Mouse (Mus musculus) urinary bladder, postnatal 25 days (tissue): ENCODE measurements at regions not wholly inside any gene's neighbourhood (a gene's known extent, or its start where the extent isn't known, plus 50 kb on each side); places are given as distances from the start of the nearest gene placed in this dataset.

Experiments
- DNase-seq: peaks from one replicate; pipeline ENCODE4 v3.0.0; 2022; ENCODE audit warnings: low spot score

DNA sequence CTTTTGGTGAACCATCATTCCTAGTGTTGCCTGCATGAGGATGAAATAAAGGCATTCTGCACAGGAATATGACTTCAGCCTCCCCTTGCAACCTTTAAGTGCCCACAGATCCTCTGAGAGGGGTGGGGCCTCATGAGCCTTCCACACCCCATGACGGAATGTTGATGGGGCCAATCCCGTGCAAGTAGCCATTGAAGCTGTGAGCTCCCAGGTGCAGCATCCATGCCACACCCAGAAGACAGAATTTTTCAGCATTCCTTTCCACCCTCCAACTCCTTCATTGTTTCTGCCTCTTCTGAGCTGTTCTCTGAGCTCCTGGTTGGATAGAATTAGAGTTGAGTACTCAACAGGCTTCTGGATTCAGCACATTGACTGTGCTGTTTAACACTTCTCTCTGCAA lies 174.6 kb upstream of the Srrm4 start:
- DNase-seq: no peak

DNA sequence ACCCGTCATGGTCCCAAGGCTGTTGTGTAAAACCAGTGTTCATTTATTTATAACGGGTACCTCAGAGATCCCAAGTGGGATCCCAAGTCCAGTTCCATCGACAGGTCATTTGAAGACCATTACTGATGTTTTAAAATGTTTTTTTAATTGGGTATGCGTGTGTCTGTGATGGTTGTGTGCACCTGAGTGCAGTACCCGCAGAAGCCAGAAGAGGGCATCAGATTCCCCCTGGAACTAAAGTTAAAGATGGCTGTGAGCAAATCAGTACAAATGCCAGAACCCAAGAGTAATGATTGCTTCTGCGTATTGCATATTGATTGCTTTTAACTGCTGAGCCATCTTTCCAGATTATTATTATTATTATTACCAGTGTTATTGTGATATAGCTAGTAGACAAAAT lies 169.7 kb upstream of the Srrm4 start:
- no peak for DNase-seq

DNA sequence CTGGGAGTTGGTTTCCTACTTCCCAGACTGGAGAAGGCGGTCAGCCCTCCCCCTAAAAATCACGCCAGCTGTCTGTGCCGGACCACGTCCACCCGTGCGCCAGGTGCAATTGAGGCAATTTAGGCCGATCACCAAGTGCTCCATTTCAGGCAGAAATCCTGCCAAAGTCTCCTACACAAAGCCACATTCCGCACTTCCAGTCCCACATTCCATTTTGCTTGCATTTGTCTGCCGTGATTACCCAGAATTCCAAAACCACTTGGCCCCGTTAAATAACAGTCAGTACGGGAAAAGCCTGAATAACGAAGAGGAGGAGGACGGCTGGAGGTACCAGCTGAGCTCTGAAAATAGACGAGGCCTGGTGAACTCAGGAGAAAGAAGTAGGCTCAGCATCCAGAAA lies 167.1 kb upstream of the Srrm4 start:
- DNase-seq: no peak

DNA sequence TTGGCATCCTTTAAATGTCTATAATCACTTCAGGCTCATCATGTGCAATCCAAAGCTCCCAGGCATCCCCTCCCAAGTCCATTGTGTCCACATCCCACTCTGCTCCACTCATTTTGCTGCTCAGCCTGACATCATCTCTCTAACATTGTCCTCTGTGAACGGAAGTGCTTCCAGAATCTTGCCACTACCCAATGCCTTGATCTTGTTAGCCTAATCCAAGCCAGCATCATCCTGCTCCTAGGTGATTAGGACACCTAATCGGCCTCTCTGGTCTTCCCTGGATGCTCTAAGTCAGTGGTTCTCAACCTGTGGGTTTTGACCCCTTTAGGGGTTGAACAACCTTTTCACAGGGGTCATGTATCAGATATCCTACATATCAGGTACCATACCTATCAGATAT lies 161.3 kb upstream of the Srrm4 start:
- no peak for DNase-seq

DNA sequence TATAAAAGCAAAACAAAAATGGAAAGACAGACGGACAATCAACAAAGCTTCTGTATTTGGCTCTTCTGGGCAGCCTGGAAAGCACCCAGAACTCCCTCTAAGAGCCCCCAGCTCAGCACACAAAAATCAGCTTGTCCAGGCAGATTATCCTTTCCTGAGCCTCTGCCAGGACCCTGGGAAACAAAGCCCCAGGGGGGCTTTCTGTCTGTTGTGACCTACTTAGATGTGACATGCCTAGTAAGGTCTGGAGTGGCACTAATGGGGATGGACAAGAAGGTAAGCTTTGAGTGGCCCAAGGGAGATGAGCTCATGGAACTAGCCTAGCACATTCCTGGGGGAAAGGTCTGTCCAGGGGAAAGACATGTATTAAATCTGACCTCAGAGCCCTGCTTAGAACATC lies 160.5 kb upstream of the Srrm4 start:
- DNase-seq: no peak

DNA sequence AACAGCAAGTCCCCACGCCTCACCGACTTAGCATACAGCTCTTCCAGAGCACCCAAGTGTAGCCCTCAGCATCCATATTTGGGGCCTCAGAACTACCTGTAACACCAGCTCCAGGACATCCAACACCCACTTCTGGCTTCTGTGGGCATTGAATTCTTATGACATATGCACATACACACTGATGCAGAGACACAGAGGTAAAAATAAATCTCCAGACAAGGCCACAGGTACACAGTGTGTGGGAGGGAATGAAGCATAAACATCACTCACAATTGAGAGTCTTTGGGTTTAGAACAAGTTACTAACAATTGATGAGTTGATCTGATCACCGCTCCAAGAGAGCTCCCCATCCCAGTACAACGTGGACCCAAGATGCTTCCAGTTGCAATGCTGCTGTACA lies 154.2 kb upstream of the Srrm4 start:
- no peak for DNase-seq

DNA sequence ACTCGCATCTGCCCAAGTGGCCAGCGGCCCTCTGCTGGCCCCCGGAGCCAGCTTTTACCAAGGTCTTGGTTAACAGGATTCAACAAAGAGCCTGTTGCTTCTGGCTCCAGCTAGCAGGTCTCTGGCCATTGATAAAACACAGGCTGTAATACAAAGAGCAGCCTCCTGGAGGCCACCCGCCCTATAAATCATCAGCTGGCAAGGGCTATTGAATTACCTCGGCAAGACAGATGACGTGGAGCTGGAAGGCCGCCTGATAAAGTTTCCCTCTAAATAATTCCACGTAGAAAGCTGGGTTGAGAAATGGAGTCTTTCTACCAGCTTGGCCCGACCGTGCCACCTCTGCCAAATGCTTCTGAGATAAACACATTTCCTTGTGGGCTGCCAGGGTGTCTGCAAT lies 152.8 kb upstream of the Srrm4 start:
- no peak for DNase-seq

DNA sequence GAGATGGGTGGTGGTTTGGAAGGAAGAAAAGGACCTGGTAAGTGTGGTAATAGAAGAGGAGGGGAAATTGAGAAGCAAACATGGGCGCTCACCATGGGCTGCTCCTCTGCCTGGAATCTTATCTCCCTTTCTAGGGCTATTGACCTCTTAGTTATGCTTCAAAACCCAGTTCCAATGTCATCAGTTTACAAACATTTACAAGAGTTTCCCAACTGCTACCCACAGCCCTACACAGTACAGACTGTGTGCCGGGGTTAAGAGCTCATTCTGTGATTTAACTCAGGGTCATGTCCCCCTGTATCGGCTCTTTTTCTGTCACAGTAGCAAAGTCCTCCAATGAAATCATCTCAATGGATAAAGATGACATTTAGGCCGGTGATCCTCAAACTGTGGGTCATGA lies 144.0 kb upstream of the Srrm4 start:
- DNase-seq: no peak

DNA sequence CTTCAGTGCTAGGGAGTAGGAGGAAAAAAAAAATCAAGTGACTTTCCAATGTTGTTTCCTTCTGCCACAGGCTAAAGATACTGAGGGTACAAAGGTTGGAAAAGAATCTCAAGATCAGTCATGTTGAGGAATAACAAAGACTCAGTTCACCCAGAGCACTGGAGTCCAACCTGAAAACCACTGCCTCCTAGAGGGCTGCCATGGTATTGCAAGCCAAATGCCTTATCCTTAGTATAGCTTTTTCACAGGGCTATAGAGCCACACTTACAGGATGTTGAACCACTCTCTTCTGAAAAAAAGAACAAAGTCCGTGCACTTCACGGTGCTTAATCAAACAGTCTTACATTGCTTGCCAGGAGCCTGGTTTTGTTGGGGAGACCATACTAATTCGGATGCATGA lies 139.9 kb upstream of the Srrm4 start:
- DNase-seq: no peak

DNA sequence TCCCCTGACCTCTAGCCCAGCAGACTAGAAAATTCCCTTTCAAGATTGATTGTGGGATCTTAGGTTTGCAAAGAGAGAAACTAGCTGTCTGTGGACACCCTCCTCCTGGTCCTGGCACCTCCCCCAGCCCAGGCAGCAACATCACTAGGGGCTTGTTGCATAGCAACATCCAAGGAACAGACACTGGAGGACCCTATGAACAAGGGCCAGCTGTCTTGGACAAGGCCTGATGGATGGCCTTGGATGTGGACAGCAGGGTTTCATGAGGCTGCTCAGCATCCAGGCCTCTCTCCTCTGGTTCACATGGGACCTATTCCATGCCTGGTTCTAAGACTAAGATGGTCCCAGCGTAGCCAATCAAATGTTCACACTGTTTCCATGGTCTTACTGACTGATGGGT lies 127.6 kb upstream of the Srrm4 start:
- no peak for DNase-seq

DNA sequence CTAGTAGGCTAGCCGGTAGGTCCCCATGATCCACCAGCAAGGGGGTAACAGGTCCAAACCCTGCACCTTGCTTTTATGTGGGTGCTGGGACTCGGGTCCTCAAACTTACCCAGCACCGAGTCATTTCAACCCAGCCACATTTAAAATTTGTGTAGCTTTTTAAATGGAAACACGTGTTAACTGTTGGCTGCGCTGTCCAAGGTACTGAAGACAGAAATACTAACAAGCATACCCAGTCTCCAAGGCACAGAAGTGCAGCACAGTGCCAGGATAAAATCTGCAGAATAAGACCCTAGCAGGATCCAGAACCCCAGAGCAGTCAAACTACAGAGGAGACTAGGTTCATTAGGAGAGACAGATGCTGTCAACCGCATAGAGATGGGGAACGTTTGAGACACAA lies 122.6 kb upstream of the Srrm4 start:
- DNase-seq: no peak

DNA sequence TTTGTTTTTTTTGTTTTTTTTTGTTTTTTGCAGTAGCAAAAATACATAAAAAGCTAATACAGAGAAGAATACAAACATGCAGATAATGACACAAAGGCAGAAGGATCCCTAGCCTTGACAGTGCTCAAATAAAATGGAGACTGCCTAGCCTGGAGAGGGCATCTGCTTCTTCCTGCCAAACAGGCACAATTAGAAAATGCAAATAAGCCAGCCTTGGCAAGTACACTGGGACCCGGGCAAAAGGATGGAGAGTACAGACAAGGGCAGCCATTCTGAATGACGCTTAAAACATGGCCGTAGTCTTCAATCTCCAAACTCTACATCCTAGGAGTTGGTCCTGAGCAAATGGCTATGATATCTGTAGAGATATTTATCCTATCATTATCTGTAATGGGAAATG lies 120.4 kb upstream of the Srrm4 start:
- DNase-seq: no peak

DNA sequence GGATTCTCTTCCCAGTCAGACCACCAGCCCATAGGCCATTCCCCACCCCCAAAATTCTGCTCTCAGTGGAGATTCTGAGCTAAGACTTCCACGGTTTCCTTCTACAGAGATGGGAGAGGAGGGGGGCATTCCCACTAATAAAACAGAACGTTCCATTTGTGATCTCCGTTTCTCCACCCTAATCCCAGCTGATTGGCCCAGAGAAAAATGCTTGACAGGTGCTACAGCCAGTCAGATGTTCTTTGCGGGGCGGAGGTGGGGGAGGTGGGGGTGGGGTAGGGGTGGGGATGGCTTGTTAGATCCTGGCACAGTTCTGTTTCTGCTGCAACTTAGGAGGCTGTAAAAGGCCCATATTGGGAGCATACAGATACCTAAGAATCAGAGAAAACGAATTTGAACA lies 116.9 kb upstream of the Srrm4 start:
- no peak for DNase-seq

DNA sequence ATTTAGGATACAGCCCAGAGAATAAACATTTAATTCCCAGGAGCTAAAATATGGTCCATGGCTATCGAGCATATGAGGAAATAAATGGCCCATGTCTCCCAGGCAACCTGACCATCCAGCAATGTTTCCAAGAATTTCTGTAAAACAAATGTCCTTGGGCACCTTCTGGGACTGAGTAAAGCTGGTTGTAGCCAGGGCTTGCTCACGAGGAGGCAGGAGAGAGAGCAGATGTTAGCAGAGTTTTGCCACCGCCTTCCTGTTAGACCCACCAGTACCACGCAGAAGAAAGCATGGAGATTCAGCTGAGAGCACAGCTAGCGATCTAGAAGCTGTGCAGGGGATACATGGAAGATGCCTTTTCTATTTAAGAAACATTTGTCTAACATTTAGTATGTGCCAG lies 70.8 kb upstream of the Srrm4 start:
- DNase-seq: no peak

DNA sequence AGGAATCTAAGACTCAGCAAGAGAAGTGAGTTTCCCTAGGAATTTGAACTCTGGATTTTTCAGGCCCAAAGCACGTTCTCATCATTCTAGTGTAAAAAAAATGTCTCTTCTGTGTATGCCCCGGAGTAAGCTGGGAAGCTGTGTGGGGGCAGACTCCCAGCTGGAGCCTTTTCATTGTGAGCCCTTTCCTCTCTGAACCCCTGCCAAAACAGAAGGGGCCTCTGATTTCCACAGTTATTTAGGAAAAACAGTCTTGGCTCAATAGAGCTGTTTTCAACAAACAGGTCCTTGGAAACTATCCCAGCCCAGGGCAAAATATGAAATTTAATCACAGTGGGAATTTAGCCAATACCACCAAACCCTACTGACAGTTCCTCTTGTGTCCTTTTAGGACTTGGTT lies 70.2 kb upstream of the Srrm4 start:
- DNase-seq: no peak

DNA sequence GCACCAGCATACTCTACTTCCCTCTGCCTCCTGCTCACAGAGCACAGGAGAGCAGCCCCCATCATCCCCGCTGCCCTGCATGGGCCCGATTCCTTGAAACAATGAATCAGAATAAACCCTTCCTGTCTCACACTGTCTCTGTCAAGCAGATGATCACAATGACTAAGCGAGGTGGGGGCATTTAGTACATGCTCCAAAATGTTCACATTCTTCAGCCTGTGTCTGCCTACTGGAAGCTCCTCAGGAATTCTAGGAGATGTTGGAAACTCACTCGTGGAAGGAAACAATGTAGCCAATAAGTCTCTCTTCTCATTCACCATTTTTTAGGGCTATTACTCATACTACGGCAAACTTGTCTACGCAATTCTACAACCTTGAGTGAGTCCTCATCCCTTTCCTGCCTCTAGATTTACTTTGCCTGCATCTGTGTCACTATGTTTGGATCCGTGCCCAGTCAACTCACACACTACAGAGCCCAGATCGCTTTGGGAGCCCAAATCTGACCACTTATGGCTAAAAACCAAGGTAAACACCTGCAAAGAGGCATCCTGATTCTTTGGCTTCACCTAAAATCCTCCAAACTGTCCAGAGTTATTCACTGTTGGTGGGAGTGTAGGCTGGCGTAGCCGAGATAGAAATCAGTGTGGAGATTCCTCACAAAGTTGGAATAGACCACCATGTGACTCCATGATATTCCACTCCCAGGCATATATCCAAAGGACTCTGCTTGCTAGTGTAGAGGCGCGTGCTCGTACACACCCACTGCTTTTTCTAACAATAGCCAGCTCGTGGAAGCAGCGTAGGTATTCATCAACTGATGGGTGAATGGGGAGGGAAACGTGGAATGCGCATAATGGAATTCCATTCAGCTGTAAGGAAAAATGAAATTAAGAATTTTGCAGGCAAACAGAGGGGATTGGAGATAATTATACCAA lies 63.1 kb upstream of the Srrm4 start:
- no peak for DNase-seq
